Mouse (Mus musculus): Measurements from ENCODE around the gene Ppil3.
A peak's percentile ranks its signal among the peaks of the same experiment; 100 is the strongest.

Ppil3 gene

GRCm38 (mm10) chr1:58409553-58410197, 35.6 kb downstream of the Ppil3 start:
- no peak for DNase-seq (ENCODE audit: low spot score in 2 of 2)

- DNase-seq (ENCODE audit: low spot score in 2 of 2), result peak in 1 of 2 experiments; percentile 19
Measured at GRCm38 (mm10) chr1:58408141-58408540, 37.1 kb downstream of the Ppil3 start.

- DNase-seq (ENCODE audit: low spot score in 2 of 2), result peak in 1 of 2 experiments; percentile 16
Measured at GRCm38 (mm10) chr1:58407321-58407720, 38.0 kb downstream of the Ppil3 start.

GRCm38 (mm10) chr1:58403745-58404144, 41.5 kb downstream of the Ppil3 start:
- peak in 1 of 2 experiments; percentile 15 for DNase-seq (ENCODE audit: low spot score in 2 of 2)

- peak in 1 of 2 experiments; percentile 6 for DNase-seq (ENCODE audit: low spot score in 2 of 2)
Measured at GRCm38 (mm10) chr1:58401396-58401795, 43.9 kb downstream of the Ppil3 start.

GRCm38 (mm10) chr1:58397731-58398130, 47.6 kb downstream of the Ppil3 start:
- DNase-seq (ENCODE audit: low spot score in 2 of 2), result peak in 1 of 2 experiments; percentile 10

- DNase-seq (ENCODE audit: low spot score in 2 of 2), result no peak
Measured at GRCm38 (mm10) chr1:58396179-58396578, 49.1 kb downstream of the Ppil3 start.

- DNase-seq (ENCODE audit: low spot score in 2 of 2), result no peak
Measured at GRCm38 (mm10) chr1:58395341-58395740, 49.9 kb downstream of the Ppil3 start.

GRCm38 (mm10) chr1:58393284-58394195, 51.7 kb downstream of the Ppil3 start:
- DNase-seq (ENCODE audit: low spot score in 2 of 2), result peak; percentile 51 to 68

GRCm38 (mm10) chr1:58392652-58393283, 52.5 kb downstream of the Ppil3 start, which contains the start of gene Bzw1:
Gene Bzw1 (plus strand): TSS chr1:58392898.
- peak; percentile 95 for DNase-seq (ENCODE audit: low spot score in 2 of 2)

GRCm38 (mm10) chr1:58392268-58392651, 53.0 kb downstream of the Ppil3 start:
- no peak for DNase-seq (ENCODE audit: low spot score in 2 of 2)

GRCm38 (mm10) chr1:58391421-58392267, 53.6 kb downstream of the Ppil3 start:
- DNase-seq (ENCODE audit: low spot score in 2 of 2), result no peak

GRCm38 (mm10) chr1:58382586-58383281, 62.6 kb downstream of the Ppil3 start:
- DNase-seq (ENCODE audit: low spot score in 2 of 2), result no peak

Data from right cerebral cortex, postnatal 10 days (tissue).